Mouse (Mus musculus) 416B (cell line): ENCODE results near the gene Vps33b.

Experiments
- DNase-seq: peaks from one replicate; pipeline ENCODE4 v3.0.0; 2011; ENCODE audit warnings: low read depth

Vps33b gene

GRCm38 (mm10) chr7:80269751-80270255 is 354 bp downstream of the Vps33b start:
- DNase-seq = peak; percentile 56

DNA sequence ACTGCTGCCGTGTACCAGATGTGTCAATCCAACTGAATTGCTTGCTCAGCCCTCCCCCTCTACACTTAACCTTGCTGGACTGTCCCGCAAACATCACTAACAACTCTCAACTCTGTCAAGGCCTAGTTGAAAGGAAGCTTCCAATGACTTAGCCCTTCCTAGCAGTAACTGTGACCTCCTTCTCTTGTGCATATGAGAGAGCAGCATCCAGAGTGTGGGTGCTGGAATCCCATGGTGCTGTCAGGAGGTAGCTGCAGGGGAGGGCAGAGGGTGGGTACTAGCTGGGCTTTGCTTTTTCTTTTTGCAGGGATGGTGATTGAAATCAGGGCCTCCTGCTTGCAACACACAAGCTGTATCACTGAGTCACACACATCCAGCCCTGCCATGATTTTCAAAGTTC is 4.0 kb downstream of the Vps33b start:
- DNase-seq = no peak

DNA sequence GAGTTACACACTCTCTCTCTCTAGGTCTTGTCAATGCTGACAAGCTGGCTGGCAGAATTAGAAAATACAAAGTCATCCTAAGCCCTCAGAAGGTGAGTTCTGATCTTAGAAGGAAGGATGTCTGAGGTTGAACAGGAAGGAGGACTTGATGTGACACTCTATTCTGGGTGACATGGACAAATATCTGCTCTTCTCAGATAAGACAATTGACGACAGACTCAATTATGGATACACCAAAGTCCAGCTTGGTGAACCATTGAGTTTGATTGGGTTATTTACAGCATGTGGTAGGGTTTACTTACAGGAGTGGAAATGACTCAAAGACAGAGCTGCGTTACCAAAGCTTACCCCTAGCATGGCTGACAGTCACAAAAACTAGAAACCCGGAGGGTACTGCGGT is 6.9 kb downstream of the Vps33b start:
- DNase-seq = peak; percentile 75

DNA sequence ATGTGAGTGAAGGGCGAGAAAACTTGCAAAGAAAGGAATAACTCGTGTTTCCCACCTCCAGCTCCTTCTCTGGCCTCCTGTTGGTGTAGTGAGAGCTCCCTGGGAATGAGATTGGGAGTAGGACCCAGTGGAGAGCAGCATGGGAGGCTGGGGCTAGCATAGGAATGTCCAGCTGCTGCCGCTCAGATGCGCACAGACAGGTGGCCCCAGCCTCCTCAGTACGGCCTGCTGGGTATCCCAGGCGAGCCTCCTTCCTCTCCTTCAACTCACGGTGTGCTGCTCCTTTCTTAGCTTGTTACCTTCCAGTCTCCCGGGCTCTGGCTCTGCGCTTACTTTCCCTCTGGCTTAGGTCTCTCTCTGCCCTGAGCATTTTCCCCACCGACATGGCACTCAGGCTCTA is 10.6 kb downstream of the Vps33b start:
- no peak for DNase-seq

DNA sequence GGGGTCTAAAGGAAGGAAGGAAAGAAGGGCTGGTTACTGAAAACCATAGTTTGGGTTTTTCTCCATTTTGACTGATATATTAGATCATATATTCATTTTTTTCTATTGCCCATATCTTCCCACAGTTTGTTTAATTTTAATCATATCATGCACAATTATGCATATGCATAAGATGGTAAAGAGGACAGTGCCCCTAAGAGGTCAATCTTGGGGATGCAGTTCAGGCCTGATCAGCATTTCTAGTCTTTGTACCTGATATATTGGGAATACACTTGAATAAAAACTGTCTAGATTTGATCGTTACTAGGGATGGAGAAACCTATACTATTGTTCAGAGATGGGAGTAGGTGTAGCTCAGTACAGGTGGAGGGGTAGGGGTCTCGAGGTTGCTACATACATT is 11.5 kb downstream of the Vps33b start:
- DNase-seq = no peak

- DNase-seq = no peak
Measured at GRCm38 (mm10) chr7:80281646-80282045, 12.2 kb downstream of the Vps33b start.

GRCm38 (mm10) chr7:80283226-80283918 is 13.9 kb downstream of the Vps33b start:
- no peak for DNase-seq

DNA sequence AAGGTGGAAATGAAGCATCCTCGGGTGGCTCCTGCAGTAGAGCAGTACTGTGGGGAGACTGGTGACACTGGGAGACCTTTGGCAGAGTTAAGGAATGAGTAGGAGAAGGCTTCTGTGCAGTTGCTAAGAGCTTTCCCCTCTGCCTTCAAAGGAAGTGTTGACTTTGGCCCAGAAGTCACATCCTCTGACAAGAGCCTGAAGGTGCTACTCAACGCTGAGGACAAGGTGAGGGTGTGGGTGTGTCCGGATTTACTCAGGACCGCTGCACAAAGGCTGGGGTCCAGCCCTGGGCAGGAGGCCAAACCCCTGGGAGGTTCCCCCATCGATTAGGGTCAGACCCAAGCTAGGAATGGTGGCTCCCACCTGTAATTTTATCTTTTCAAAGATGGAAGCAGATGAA is 14.9 kb downstream of the Vps33b start:
- no peak for DNase-seq

GRCm38 (mm10) chr7:80285725-80286124 is 16.3 kb downstream of the Vps33b start:
- DNase-seq = no peak

- DNase-seq = no peak
Measured at GRCm38 (mm10) chr7:80287736-80288135, 18.3 kb downstream of the Vps33b start.

GRCm38 (mm10) chr7:80294062-80294763 is 24.8 kb downstream of the Vps33b start, which contains the start of gene Prc1:
TSS of gene Prc1 (plus strand) at chr7:80294450.
- peak; percentile 99 for DNase-seq

GRCm38 (mm10) chr7:80294764-80295648 is 25.6 kb downstream of the Vps33b start:
- peak; percentile 69 for DNase-seq

- no peak for DNase-seq
Measured at GRCm38 (mm10) chr7:80296462-80296861, 27.0 kb downstream of the Vps33b start.

- DNase-seq = no peak
Measured at GRCm38 (mm10) chr7:80297041-80297440, 27.6 kb downstream of the Vps33b start.

GRCm38 (mm10) chr7:80298754-80299153 is 29.3 kb downstream of the Vps33b start:
- DNase-seq = peak; percentile 74

GRCm38 (mm10) chr7:80299568-80299967 is 30.1 kb downstream of the Vps33b start:
- peak; percentile 49 for DNase-seq

GRCm38 (mm10) chr7:80301522-80301921 is 32.1 kb downstream of the Vps33b start:
- peak; percentile 43 for DNase-seq

DNA sequence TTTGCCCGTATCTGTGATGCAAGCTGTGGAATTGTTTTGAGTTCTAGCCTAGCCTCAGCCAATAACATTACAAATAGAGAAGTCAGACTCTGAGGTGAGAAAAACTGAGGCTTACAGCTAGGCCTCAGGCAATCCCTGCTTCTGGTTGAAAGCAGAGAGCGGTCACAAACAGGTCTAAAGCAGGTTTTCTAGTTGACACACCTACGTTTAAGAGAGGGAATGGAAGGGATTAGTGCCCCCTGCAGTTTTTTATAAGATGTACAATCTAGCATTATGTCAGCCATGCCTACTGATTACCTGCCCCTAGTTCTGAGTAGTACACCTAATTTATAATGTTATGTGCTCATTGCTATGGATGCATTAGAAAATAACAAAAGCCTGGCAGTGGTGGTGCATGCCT is 38.3 kb downstream of the Vps33b start:
- DNase-seq = no peak

DNA sequence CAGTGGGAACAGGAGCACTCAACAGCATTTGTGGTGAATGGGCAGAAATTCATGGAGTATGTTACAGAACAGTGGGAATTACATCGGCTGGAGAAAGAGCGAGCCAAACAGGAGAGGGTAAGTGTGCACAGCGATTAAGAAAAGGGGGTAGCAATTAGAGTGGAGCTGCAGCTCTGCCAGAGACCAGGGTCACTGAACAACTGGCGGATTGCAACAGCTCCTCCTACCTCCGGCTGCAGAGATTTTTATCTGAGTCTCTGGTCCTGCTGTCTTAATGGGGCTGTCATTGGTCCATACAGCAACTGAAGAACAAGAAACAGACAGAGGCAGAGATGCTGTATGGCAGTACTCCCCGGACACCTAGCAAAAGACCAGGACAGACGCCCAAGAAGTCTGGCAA is 41.3 kb downstream of the Vps33b start:
- DNase-seq = no peak

GRCm38 (mm10) chr7:80315733-80316132 is 46.3 kb downstream of the Vps33b start:
- DNase-seq = no peak

GRCm38 (mm10) chr7:80317439-80318115 is 48.1 kb downstream of the Vps33b start:
- DNase-seq = no peak

GRCm38 (mm10) chr7:80318670-80319069 is 49.2 kb downstream of the Vps33b start:
- no peak for DNase-seq
